Mouse (Mus musculus): ENCODE data around the gene Tomm70a.

DNA sequence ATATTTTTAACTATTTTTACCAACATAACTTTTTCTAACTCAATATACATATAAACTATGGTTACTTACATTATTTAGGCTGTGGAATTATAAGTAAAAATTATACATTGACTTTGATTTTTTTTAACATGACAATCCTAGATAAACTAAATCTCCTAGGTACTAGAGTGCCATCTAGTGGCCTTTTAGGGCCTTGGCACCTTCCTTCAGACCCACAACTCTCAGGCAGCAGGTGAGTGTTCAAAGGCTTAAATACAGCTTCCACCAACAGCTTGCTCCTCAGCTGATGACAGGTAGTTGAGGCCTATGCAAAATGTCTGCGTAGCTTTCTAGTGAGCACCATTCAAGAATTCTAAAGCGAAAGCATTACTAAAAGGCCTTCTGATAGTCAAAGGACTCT lies 55.8 kb downstream of the Tomm70a start:
- TF ChIP-seq POLR2A (IDR thresholded peaks at IDR 0.05; ENCODE audit: borderline replicate concordance, low read depth, low read length) = no peak
- 0 out of 2 replicates have a peak, but pooled peaks have one; percentile 24 for TF ChIP-seq CTCF (IDR thresholded peaks at IDR 0.05; ENCODE audit: low read depth, low read length)

Measured in bone marrow macrophage, adult 2 months (primary cell).